Mouse (Mus musculus): Measurements from ENCODE around the gene Fitm1. TPM values are rescaled to one million over a fixed set of nuclear protein-coding genes. Genes with fewer than 3 reads are reported as not detected.

The Fitm1 gene
- total RNA-seq (2015; ENCODE audit: low replicate concordance) (not detected in 2 replicates), total RNA-seq (2017; ENCODE audit: low replicate concordance) (not detected in 2 replicates)

DNA sequence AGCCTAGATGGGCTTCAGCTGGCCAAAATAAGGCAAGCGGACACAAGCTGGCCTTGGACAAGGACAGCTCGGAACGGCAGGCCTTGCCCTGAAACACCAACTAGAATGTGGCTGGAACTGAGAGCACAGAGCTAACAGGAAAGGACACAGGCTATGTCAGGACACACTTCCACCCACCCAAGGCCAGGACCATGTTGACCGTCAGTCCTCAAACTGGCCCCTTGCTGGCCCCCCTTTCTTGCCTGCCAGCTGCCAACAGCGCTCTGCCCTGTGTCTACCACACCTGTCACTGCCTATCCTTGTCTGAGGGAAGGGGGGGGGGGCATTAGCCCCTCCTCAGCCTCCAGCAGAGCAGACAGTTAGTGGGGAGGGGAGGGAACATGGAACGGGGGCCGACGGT is at the start of gene Fitm1:
Gene Fitm1, plus strand, starts transcription at position 316 of the 400 bp plus-strand sequence.
- ATAC-seq (replicated peaks; ENCODE audit: low FRiP score, poor library complexity, severe bottlenecking) = no peak

DNA sequence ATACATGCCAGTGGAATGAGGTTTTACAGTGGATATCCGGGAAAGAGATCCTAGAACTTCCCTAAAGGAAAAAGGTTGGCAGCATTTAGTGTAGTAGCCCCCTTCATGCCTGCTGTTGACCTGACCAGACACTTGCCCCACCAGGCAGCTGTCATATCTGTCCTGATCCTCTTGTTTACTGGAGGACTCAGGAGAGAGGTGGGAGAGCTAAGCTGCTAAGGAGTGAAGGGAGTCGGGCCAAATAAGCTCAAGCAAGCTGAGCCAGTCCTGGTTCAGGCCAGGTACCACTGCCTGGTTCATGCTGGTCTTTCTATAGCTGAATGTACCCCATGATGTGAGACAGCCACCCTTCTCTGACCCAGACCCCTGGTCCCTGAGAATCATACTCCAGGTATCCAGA is 48.7 kb upstream of the Fitm1 start:
- ATAC-seq (replicated peaks; ENCODE audit: low FRiP score, poor library complexity, severe bottlenecking) = no peak

DNA sequence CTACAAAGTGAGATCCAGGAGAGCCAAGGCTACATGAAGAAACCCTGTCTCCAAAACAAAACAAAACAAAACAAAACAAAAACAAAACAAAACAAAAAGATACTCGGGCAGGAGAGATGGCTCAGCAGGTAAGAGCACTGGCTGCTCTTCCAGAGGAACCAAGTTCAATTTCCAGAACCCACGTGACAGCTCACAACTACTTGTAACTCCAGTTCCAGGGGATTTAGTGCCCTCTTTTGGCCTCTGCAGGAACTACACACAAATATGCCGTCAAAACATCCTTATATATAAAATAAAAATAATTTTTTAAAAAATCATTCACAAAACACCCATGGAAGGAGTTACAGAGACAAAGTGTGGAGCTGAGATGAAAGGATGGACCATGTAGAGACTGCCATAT is 47.5 kb upstream of the Fitm1 start:
- peak; percentile 82 for ATAC-seq (replicated peaks; ENCODE audit: low FRiP score, poor library complexity, severe bottlenecking)

DNA sequence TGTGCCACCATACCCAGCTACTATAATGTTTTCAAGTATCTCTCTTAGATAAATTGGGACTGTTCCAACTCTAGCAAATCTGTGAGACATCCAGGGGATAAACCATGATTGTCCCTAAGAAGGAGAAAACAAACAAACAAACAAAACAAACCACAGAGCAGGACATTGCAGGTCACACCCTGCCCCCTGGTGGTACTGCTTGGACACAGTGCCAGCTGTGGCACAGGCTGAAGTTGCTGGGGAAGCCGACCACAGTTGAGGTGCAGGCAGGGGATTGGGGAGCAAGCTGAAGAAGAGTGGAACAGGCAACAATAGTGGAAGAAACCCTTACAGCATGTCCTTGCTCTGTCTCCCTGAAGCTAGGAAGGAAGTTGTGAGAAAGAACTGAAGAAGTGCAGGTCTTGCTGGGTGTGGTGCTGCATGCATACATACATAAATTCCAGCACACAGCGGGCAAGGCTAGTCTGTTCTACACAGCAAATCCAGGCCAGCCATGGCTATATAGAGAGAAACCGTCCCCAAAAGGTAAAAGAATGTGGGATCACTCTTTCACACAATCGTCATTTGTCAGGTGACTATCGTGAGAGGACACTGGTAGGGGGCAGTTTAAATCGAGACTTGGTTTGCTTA is 39.2 kb upstream of the Fitm1 start:
- no peak for ATAC-seq (replicated peaks; ENCODE audit: low FRiP score, poor library complexity, severe bottlenecking)

DNA sequence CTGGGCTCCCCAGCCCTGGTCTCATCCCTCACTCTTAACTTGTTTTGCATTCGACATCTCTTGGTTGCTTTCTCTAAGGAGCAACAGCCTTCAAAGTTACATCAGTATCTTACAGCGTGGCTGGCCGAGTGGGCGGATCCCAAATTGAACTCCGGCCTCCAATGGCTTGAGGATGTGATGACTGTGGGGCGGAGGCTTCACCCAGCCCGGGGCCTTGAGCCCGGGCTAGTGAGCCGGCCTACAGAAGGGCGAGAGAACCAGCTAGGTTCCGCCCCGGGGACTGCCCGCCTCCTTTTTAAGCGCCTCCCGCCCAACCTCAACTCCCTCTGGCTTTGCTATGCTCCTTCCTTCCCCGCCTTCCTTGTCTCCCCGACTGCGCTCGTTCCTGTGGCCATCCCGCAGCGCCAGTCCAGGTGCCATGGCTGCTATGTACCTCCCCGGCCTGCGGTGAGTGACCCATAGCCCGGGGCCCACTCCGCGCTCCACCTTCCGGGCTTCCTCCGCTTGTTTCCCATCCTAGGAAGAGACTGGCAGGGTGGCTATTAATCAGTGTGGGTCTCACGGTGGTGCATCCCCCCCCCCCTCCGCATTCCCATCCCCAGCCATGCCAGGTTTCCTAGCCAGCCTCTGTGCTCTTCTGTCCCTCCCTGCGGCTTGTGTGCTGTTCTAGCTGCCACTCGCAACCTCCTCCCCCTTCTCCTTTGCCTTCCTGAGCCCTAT is 35.2 kb upstream of the Fitm1 start, which contains the start of gene Pck2:
Gene Pck2, plus strand, starts transcription at position 200 of the 720 bp plus-strand sequence.
- ATAC-seq (replicated peaks; ENCODE audit: low FRiP score, poor library complexity, severe bottlenecking) = peak; percentile 85

DNA sequence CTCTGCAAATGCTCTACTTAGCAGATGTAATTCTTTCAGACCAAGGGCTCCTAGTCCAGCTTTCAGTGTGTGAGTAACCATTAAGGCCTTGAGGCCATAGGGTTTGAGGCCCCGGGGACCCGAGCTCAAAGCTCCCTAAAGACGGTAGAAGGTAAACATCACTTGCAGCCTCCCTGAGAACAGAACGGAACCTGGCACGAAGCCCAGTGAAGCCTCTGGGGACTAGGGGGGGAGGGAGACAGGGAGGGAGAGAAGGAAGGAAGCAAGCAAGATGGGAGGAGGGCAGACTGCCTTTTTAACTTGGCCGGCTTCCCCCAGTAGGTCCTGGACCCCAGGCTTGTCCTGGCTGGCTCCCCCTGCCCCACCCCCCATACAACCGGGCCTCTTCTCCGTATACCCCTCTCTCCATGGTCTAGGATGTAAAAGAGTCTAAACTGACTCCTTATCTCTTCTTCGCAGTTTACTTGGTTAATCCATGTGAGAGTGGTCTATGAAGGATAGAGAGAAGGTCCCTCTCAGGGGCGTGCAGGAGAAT is 34.6 kb upstream of the Fitm1 start:
- peak; percentile 40 for ATAC-seq (replicated peaks; ENCODE audit: low FRiP score, poor library complexity, severe bottlenecking)

DNA sequence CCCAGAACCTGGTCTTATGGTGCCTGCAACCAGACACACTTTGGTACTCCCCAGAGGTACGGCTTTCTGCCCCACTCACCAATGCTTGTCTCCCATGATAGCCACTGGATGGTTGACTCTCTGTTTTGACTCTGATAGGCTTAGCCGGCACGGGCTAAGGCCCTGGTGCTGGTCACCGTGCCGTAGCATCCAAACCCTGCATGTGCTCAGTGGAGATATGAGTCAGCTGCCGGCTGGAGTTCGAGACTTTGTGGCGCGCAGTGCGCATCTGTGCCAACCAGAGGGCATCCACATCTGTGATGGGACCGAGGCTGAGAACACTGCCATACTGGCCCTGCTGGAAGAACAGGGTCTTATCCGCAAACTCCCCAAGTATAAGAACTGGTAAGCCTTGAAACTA is 33.1 kb upstream of the Fitm1 start:
- peak; percentile 78 for ATAC-seq (replicated peaks; ENCODE audit: low FRiP score, poor library complexity, severe bottlenecking)

DNA sequence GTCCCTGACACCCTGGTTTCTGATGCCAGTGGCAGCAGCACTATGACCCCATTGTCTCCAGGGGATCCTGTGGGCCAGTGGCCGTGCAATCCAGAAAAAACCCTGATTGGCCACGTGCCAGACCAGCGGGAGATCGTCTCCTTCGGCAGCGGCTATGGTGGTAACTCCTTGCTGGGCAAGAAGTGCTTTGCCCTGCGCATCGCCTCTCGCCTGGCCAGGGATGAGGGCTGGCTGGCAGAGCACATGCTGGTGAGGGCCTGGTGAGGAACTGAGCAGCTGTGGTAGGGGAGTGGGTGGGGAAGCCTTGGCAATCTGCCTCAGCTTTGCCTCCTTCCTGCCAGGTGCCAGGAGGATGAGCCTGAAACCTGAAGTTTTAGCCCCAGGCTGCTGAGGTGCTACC is 31.1 kb upstream of the Fitm1 start:
- no peak for ATAC-seq (replicated peaks; ENCODE audit: low FRiP score, poor library complexity, severe bottlenecking)

DNA sequence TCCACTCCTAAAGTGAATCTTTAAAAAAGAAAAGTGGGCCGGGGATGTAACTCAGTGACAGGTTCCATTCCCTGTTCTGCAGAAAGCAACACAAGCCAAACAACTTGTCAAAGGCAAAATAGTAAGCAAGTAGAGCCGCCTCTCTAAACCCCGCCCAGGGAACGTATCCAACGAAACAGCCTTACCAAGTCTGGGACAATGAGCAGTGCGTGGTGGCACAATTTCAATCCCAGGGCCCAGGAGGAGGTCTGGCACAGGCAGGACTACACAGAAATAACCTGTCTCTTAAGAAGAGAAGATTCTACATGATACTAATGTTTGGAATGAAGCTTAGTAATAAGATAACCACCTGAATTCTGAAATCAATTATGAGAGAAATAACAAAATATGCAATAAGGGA is 25.2 kb upstream of the Fitm1 start:
- no peak for ATAC-seq (replicated peaks; ENCODE audit: low FRiP score, poor library complexity, severe bottlenecking)

DNA sequence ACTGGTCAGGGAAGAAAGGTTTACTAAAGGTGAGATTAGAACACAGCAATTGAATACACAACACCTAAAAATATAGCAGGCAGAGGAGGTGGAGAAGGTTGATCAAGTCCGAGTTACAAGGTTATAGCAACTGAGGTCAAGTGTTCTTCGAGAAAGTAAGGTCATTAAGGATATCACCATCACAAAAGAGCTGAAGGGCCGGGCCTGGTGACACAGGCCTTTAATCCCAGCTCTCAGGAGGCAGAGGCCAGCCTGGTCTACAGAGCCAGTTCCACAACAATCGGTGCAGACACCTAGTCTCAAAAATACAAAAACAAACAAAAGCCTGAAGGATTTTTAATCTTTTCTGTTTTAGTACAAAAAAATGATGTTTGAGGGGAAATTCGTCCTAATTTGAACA is 24.1 kb upstream of the Fitm1 start:
- no peak for ATAC-seq (replicated peaks; ENCODE audit: low FRiP score, poor library complexity, severe bottlenecking)

DNA sequence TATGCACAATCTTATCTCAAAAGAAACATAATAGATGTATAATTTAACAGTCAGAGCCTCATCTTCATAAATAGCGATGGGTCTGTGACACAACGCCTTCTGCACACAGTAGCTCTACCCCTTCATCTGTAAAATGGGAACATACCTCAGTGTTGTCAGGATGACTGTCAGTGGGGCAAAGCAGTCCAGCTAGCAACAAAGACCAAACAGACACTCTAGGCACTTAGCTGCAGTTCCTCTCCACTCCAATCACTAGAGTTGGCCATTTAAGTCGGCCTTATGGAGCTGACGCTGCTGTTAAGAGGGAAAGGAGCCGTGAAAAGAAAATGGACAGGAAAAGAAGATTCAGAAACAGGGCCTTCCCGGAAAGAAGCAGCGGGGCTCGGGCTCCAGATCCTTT is 23.6 kb upstream of the Fitm1 start:
- no peak for ATAC-seq (replicated peaks; ENCODE audit: low FRiP score, poor library complexity, severe bottlenecking)

DNA sequence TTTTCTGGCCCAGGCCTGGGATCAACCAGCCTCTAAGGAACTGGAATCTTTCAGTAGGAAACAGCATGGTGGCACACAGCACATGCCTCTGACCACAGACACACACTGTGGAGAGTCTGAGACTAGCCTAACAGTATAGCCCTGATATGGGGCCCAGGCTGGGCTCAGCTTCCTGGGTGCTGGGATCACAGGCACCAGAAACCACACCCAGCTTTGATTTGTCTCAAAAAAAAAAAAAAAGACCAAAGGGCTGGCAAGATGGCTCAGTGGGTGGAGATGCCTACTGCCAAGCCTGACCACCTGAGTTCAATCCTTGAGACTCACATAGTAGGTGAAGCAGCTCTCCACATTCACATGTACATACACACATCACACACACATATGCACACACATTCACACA is 20.8 kb upstream of the Fitm1 start:
- no peak for ATAC-seq (replicated peaks; ENCODE audit: low FRiP score, poor library complexity, severe bottlenecking)

DNA sequence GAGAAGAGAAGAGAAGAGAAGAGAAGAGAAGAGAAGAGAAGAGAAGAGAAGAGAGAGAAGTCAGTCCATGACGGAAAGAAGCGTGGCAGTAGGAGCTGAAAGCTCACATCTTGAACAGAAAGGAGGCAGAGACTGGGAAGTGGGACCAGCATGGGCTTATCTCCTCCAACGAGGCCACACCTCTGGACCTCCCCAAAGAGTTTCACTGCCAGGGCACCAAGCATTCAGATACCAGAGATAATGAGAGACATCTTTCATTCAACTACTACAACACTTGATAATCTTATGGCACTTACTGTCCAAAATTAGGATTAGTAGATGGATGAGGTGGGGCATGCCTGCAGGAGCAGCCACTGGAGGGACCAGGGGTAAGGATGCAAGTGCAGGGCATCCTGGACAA is 19.6 kb upstream of the Fitm1 start:
- ATAC-seq (replicated peaks; ENCODE audit: low FRiP score, poor library complexity, severe bottlenecking) = no peak

DNA sequence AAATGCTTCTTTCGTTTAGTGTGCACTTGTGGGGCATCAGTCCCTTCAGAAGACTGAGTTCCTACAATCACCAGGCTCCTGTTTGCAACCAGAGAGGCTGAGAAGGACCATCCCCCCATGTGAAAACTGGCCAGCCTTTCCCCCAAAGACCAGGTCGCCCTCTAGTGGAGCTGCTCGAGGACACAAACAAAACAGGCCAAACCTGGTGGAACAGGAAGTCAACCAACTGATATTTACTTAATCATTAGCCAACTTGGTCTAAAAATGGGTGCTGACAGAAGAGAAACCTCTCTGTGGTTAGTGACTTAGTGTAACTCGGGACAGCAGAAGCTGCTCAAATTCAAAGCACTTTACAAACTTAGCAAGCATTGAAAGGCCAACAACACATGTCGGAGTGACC is 18.4 kb upstream of the Fitm1 start:
- no peak for ATAC-seq (replicated peaks; ENCODE audit: low FRiP score, poor library complexity, severe bottlenecking)

DNA sequence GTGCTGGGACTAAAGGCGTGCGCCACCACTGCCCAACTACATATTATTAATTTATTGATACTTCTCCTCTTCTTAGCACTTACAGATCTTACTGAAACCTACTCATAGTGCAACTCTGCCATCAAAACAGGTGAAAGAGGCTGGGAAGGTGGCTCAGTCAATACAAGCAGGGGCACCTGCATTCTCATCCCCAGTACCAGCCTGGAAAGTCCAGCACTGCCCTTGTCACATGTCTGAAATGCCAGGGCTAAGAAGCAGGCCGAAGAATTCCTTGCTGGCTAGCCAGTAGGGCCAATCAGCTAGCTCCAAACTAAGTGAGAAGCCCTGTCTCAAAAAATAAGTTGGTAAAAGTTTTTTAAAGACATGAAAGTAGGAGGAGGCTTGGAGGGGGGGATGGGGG is 17.8 kb upstream of the Fitm1 start:
- no peak for ATAC-seq (replicated peaks; ENCODE audit: low FRiP score, poor library complexity, severe bottlenecking)

DNA sequence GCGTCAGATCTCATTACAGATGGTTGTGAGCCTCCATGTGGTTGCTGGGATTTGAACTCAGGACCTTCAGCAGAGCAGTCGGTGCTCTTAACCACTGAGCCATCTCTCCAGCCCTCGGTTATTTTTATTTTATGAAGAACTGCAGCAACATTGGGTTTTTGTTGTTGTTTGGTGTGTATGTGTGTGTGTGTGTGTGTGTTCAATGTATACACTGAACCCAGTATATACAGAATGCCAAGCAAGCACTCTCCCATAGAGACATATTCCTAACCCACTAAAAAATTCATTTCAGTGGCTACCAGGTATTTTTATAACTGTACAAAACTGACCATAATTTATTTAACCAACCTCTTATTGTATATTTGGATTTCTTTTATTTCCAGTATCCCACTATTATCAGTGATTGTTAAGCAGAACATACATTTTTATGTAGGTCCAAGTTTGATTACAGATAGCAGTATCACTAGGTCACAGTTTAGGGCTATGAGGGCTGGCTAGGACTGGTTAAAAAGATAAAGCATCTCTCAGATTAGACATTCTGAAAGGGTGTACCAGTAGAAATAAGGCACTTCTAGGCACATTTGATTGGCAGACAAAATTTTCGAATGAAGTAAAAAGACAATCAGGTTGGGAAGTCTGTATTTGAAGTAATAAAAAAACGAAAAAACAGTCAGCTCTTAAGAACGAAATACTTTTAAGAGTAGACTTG is 16.5 kb upstream of the Fitm1 start:
- ATAC-seq (replicated peaks; ENCODE audit: low FRiP score, poor library complexity, severe bottlenecking) = no peak

DNA sequence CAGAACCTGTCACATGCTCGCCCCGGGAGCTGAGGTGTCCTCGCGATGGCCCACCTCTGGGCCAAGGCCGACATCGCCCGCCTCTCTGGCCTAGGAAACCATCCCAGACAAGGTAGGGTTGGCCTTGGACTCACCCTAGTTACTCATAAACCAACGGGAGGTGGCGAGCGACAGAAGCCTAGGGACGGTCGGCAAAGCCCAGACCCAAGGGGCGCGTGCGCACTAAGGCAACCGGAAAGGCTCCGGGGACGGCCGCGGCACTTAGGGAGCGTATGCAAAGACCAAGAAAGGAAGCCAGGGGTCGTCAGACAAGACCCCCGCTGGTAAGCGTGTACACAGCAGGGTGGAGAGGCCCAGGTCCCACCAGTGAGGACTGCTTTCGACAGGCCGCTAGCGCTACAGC is 15.6 kb upstream of the Fitm1 start, which contains the start of gene Dcaf11:
Gene Dcaf11, plus strand, starts transcription at position 208 of the 403 bp plus-strand sequence.
- ATAC-seq (replicated peaks; ENCODE audit: low FRiP score, poor library complexity, severe bottlenecking) = peak; percentile 76

DNA sequence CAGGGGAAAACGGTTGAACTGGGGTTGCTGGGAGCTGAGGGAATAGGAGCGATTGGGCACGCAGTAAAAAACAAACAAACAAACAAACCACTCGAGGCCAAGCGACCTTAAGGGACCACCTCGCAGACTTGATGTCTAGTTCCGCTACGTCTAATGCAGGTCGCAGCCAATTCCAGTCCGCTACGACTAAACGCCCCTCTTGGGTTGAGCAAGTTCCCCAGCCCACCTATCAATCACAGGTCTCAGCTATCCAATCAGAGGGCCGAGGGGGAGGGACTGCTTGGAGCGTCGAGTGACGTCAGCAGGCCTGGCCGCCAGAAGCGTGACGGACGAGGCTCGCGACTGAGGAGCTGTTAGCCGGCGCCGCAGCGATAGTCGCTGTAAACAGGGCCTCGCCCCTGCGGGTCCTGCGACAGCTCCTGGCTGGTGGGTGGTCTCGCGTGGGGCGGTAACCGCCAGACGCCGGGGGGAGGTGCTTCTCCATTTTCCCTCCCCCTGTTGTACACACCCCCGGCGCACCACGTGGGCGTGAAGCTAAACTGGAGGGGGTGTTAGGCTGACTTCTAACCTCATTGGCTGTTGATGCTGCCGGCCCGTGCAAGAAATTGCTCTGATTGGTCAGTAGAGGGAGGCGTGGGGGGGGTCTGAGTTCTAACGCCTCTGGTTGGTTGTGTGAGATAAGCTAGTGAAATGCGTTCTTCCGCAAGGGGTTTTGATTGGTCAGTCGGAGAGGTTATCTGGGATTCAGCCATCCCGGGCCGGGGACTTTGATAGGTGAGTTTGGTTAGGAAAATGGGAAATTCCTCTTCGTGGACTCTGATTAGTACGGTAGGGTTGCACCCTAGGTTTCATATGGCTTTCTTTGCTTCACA is 15.0 kb upstream of the Fitm1 start, which contains the start of gene A730061H03Rik:
Gene A730061H03Rik, minus strand, starts transcription at position 205 of the 872 bp plus-strand sequence.
- peak; percentile 84 for ATAC-seq (replicated peaks; ENCODE audit: low FRiP score, poor library complexity, severe bottlenecking)

DNA sequence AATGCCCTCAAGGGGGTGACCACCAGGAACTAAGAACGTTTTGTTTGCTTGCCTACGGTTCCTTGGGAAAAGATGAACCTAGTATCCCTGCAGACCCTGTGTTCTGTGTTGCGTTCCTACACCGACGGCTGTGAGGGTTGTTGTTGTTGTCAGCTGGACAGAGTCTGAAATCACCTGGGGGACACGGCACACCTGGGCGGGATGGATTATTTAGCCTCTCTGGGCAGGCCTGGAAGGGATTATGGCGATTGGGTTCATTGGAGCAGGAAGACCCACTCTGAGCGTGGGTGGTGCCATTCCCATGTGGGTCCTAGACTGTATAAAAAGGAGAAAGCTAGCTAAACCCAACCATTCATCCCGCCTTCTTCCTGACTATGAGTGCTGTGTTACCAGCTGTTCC is 13.6 kb upstream of the Fitm1 start:
- no peak for ATAC-seq (replicated peaks; ENCODE audit: low FRiP score, poor library complexity, severe bottlenecking)

DNA sequence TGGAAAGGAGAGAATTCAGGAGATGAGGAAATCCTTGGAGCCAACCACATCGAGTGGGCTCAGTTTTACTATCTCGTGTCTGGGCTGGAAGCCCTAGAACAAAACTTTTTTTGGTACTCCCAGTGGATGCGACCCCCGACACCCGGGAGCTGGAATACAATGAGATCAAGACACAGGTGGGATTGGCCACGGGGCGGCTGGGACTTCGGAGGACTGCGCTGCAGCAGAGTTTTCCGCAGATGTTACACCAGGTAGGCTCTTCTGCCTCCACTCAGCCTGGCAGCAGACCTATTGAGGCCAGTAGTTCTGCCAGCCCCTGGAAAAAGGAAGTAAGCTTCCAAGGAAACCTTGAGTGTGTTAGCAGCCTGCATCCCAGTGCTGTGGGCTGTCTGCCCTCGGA is 12.2 kb upstream of the Fitm1 start:
- no peak for ATAC-seq (replicated peaks; ENCODE audit: low FRiP score, poor library complexity, severe bottlenecking)
